Mouse (Mus musculus) heart, adult 18-20 months (tissue): ENCODE data around the gene Nptx1. TPM values are rescaled to one million over a fixed set of nuclear protein-coding genes. Genes with fewer than 3 reads are reported as not detected.

Experiments used
- DNase-seq, 2 experiments: peaks; one replicate each; pipeline ENCODE4 v3.0.0; 2021 to 2022; ENCODE audit warnings: mixed read lengths in 1 of 2
- total RNA-seq, 2 experiments: library from RNA; stranded (reverse); gene quantifications; 2 replicates each; pipeline ENCODE4 v1.2.3; 2021

The Nptx1 gene
- total RNA-seq, 2 experiments from 2014 or later, result 0.07 to 0.13 TPM

GRCm38 (mm10) chr11:119551468-119551867 lies 3.9 kb upstream of the Nptx1 start:
- DNase-seq, result no peak

GRCm38 (mm10) chr11:119550546-119551335 lies 3.2 kb upstream of the Nptx1 start:
- no peak for DNase-seq

GRCm38 (mm10) chr11:119549371-119549811 lies 1.8 kb upstream of the Nptx1 start:
- DNase-seq, result no peak

- DNase-seq, result peak in 1 of 2 experiments; percentile 12
These were observed 1.3 kb upstream of the Nptx1 start for GRCm38 (mm10) chr11:119548741-119549370.

GRCm38 (mm10) chr11:119547951-119548591 lies 518 bp upstream of the Nptx1 start:
- peak in 1 of 2 experiments; percentile 23 for DNase-seq

- peak; percentile 48 to 56 for DNase-seq
These were observed 914 bp downstream of the Nptx1 start for GRCm38 (mm10) chr11:119546496-119547182.

- peak in 1 of 2 experiments; percentile 13 for DNase-seq
These were observed 1.6 kb downstream of the Nptx1 start for GRCm38 (mm10) chr11:119545741-119546495.

GRCm38 (mm10) chr11:119545281-119545680 lies 2.3 kb downstream of the Nptx1 start:
- no peak for DNase-seq

GRCm38 (mm10) chr11:119544518-119545105 lies 2.9 kb downstream of the Nptx1 start:
- no peak for DNase-seq

GRCm38 (mm10) chr11:119543816-119544517 lies 3.6 kb downstream of the Nptx1 start:
- no peak for DNase-seq

- no peak for DNase-seq
These were observed 4.7 kb downstream of the Nptx1 start for GRCm38 (mm10) chr11:119542886-119543285.

GRCm38 (mm10) chr11:119542371-119542770 lies 5.2 kb downstream of the Nptx1 start:
- no peak for DNase-seq

GRCm38 (mm10) chr11:119541082-119541481 lies 6.5 kb downstream of the Nptx1 start:
- DNase-seq, result no peak

GRCm38 (mm10) chr11:119540560-119540959 lies 7.0 kb downstream of the Nptx1 start:
- DNase-seq, result no peak

- DNase-seq, result no peak
These were observed 7.6 kb downstream of the Nptx1 start for GRCm38 (mm10) chr11:119539944-119540343.

- no peak for DNase-seq
These were observed 13.8 kb downstream of the Nptx1 start for GRCm38 (mm10) chr11:119533745-119534144.

- no peak for DNase-seq
These were observed 15.1 kb downstream of the Nptx1 start for GRCm38 (mm10) chr11:119532460-119532859.

GRCm38 (mm10) chr11:119528930-119529329 lies 18.6 kb downstream of the Nptx1 start:
- no peak for DNase-seq

- no peak for DNase-seq
These were observed 21.2 kb downstream of the Nptx1 start for GRCm38 (mm10) chr11:119526068-119526966.
